Mouse (Mus musculus) kidney, postnatal 36 days (tissue): ENCODE results near the gene Ipmk.
A peak's percentile ranks its signal among the peaks of the same experiment; 100 is the strongest.
"Not testable (repeated sequence)": the region's sequence is repeated elsewhere in the genome, so short reads cannot be mapped to it uniquely, and the experiment has no call there.

Experiments
- DNase-seq, 2 experiments: peaks; one replicate each; pipeline ENCODE4 v3.0.0; 2021 to 2022; ENCODE audit warnings: mixed read lengths in 2 of 2

The Ipmk gene

GRCm38 (mm10) chr10:71373706-71374105, 26.1 kb downstream of the Ipmk start:
- no peak for DNase-seq

DNA sequence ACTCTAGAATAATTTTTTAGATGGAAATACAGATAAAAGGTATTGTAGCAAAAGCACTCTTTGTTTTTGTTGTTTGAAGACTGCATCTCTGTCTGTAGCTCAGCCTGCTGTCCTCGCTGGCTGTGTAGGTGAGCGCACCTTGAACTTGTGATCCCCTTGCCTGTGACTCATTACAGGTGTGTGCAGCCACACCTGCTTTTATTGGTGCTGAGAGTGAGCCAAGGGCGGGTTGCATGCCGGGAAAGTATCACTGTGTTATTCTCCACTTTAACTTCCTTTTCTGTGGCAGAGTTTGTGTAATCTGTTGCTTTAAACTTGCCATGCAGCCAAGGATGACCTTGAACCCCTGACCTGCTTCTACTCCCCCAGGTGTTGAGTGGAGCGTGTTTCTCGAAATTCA, 28.5 kb downstream of the Ipmk start:
- no peak for DNase-seq

DNA sequence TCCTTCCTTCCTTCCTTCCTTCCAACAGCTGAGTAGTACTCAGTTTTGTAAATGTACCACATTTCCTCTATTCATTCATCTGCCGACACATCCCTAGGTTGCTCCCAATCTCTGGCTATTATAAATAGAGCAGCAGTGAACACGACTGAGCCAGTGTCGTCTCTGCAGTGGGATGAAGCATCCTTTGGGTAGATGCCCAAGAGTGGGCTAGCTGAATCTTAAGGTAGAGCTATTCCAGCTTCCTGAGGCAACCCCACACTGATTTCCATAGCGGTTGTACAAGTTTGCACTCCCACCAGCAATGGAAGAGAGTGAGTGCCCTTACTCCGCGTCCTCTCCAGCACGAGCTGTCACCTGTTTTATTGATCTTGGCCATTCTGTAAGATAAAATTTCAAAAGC, 32.8 kb downstream of the Ipmk start:
- no peak for DNase-seq

DNA sequence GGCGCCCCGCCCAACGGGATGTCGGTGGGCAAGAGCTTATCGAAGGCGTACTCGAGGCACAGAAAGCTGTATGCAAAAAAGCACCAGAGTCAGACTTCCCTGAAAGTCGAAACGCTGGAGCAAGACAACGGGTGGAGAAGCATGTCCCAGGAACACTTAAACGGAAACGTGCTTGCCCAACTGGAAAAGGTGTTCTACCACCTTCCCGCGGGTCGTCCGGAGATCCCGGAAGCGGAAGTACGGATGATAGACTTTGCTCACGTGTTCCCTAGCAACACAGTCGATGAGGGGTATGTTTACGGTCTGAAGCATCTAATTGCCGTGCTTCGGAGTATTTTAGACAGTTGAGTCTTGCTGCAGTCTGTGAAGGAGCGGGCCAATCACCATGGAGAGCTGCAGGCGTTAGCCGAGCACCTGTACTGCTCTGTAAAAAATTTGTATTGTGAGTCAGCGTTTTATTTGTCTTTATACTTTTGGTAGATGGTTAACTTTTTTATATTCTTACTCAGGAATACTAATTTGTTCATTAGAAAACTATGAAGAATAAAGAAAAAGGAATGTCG, 34.0 kb downstream of the Ipmk start:
- peak in 1 of 2 experiments; percentile 36 for DNase-seq

DNA sequence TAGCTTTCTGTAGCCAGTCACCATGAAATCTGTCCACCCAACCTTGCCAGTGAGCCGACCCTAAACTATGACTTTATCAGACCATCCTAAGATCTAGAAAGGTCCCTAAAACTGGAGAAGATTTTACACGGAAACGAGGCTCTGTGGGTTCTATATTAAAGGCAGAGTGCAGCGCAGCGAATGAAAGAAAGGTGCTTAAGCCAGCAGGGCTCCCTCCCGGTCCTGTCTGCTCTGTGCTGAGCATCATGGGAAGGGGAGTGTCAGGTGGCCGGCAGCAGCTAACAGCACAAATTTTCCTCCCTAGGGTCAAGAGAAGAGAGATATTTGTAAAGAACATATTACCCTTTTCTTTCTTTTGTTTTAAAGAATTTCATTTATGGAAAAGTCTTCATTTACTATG, 34.5 kb downstream of the Ipmk start:
- DNase-seq, result no peak

DNA sequence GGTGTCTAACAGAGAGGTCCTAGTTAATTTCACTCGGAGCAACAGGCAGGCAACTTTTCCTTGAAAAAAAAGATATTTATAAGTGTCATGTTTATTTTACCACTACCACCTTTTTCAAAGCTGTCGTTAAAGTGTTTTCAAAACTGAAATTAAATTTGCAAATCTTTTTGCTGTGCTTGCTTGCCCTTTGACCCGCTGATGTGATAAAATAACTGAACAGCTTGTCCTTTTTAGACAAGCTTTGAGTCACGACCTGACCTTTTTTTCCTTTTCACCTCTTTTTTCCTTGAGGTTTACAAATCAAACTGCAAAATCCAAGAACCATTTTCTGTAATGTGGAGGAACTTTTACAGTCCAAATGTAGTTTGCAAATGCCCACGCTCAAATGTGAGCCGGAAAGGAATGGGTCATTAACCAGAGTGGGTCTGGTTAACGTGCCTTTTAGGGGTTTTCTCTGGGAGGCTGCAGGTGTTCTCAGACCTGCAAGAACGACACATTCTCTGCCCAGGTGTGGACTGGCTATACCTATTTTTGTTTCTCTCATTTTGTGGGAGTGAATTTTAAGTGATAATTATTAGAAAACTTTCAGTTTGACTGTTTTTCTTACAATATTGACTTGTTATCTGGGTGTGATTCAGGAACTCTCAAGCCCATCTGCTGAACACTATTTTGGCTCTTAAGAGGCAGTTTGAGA, 35.4 kb downstream of the Ipmk start:
- peak; percentile 33 to 51 for DNase-seq

- DNase-seq, result not testable (repeated sequence)
Observed at GRCm38 (mm10) chr10:71383552-71383924, 36.0 kb downstream of the Ipmk start.

DNA sequence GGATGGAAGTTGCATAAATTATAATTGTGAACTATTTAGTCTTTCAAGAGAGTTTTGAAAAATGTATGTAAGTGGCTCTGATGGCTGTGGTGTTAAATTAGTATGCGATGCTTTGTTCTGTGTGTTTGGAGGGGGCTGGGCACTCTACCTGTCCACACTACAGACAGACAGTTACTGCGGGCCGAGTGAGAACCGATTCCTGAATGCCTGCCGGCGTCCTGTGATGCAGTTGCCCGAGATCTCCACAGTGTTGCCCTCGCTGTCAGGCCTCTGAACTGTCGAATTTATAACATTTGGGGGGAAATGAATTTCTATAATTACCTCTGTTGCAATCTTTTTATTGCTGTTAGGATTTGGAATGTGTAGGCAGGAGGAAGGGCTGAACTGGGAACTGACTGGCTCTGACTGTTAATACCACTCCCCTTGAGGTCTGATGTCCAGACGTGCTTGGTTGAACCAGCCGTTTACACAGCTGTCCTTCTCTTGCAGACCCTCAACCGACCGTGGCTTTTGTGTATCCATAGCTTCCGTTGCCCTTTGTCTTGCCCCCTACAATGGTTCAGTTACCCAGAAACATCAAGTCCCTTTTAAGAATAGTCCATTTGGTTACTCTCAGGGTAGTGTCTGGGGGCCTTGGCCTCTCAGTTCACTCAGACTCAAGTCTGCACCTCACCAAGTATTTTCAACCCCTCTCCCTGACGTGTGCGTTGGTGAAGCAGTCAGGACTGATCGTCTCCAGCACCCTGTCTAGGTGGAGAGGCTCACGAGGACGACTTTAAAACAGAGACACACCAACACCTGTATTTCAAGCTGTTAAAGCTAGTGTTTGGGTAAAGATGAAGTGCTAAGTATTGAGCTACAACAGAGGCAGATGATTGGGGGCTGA, 36.8 kb downstream of the Ipmk start:
- DNase-seq, result no peak

DNA sequence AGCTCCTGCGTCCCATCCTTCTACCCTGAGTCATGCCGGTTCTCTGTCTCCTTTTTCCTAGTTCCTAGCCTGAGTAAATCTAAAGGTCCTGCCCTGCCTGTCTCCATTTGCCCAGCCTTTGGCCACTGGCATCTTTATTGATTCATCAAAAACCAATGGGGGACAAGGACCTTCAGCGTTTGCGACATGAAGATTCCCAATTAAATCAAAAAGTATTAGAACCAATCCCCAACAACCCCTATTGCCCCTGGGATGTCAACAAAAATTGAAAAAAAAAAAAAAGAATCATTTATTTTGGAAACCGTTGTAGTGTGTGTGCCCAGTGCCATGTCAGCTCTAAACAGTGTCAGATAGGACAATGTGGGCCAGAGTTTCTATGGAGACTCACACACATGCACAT, 41.7 kb downstream of the Ipmk start:
- no peak for DNase-seq

GRCm38 (mm10) chr10:71398383-71399145, 51.0 kb downstream of the Ipmk start:
- DNase-seq, result peak; percentile 55 to 61

DNA sequence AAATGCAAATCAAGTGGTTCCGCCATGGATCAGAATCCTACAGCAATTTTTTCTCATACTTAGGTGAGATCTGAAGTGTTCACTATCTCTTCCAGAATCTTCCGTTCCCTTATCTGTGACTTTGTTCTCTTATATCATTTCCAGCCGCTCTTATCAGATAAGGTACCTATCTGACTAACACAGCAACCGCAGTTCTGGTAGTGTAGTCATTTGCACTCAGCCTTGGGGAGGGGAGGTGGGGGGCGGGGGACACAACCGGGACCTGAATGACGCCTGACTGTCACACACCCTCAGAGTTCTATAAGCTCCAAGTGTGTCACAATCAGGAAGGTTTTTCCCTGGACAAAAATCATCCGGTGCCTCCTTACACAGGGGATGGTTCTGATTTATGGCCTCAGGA, 51.8 kb downstream of the Ipmk start:
- no peak for DNase-seq

DNA sequence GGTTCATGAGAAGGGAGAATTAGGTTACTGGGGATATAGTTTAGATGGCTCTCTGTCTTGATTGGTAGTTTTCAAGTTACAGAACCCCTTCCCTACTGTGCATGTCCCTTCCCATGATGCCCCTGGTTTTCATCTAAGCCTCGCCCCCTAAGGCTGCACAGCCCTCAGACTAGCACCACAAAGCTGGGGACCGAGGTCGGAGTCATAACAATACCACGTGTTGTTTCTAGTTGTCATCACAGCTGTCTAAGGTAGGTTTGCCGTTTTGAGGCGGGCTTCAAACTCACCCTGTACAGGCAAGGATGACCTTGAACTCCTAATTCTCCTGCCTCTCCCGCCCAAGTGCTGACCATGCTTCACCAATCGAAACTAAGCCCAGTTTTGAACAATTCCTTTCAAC, 52.4 kb downstream of the Ipmk start:
- DNase-seq, result no peak

- DNase-seq, result peak in 1 of 2 experiments; percentile 60
Observed at GRCm38 (mm10) chr10:71400818-71401646, 53.5 kb downstream of the Ipmk start.

DNA sequence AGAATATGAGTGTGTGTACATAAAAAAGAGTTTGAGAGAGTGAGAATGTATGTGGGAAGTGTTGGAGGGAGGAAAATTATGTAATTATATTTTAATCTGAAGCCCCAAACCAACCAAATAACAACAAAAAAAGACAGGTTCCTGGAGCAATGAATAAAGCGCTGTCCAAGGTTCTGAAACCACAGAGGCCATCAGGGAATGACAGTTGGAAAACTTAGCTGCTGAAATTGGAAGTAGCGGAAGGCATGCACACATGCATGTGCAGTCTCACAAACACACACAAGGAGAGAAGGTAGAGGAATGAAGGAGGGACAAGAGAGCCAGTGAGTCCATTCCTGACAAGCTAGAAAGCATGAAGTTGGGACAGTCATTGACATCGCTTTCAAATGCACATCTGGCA, 56.1 kb downstream of the Ipmk start:
- DNase-seq, result peak in 1 of 2 experiments; percentile 27

DNA sequence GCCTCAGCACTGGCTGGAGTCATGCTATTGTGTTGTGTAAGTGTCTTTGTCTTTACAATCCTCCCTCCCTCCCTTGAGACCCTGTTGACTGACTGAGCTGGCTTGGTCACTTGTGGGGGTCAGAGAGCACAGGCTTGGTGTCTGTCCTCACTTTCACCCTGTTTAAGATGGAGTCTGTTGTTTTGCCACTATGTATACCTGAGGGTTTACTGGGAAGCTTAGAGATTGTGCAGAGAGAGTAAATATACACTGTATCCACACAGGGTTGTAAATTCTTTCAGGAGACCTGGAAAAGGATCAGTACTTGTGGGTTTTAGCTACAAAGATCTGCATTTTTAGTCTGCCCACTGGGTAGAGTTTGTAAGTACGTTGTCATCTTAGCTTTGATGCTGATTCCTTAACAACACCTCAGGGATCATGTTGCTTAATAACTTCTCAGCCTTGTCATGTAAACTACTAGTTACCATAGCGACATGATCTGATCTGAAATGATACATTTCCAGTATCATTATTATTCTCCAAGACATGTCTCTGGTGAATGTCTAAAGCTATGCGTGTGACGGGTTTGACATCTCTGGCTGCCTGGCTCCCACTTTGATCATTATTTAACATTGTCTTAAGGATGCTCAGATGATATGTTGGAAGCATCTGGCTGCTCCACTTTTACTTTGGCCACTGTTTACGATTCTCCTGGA, 58.1 kb downstream of the Ipmk start:
- DNase-seq, result no peak

GRCm38 (mm10) chr10:71409948-71410347, 62.4 kb downstream of the Ipmk start:
- DNase-seq, result peak; percentile 9 to 11

- peak; percentile 19 to 20 for DNase-seq
Observed at GRCm38 (mm10) chr10:71413401-71413800, 65.8 kb downstream of the Ipmk start.

- no peak for DNase-seq
Observed at GRCm38 (mm10) chr10:71421531-71421930, 74.0 kb downstream of the Ipmk start.

GRCm38 (mm10) chr10:71422047-71423037, 74.8 kb downstream of the Ipmk start:
- peak; percentile 51 to 84 for DNase-seq

DNA sequence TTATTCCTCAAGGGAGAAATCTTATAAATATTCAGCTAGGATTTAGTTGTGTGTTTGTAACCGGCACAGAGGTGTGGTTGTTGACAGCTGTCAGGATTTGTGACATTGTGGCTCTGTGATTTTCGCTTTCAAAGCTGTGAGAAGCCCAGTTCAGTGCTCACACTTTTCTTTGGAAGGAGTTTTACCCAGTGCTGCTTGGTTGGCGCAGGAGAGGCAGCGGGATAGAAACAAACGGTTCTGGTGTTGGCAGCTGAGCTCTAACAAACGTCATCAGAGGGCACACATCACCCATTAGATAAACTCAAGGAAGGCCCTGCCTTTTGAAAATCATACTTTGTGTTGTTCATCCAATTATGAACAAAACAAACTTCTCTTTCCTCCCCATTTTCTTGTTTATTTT, 79.2 kb downstream of the Ipmk start:
- DNase-seq, result no peak
